In the genomic region with DNA sequence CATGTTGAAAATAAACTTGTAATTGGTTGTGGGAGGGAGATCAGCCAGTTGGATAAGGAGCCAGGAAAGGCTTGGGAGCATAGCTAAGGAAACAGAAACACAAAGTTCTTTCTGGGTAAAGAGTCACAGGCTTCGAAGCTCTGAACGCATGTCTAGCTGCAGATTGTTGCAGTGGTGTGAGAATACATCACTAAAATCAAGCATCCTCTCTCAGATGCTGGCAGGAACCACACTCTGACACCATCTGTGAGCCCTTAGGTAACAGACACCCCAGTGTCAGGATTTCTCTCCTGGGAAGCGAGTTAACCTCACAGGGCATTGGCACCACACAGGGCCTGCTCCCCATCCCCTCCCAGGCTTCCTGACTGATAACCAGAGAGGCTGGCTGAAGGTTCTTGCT, we compare ENCODE assay signal across 31 mouse cellular contexts. TPM values are rescaled to one million over a fixed set of nuclear protein-coding genes. Genes with fewer than 3 reads are reported as not detected.
DNase-seq lines count a peak whose midpoint lies in the region; ATAC-seq lines count a peak whose summit lies in the region.
"Had no signal": no experiment of that assay in that cellular context is flagged by ENCODE, and none has a peak within 500 bp of the region (broad histone marks: within the 10 kb centered on the region; RNA-seq: fewer than 3 reads in every experiment).

No protein-coding gene starts in this region.

- intact Hi-C loops in left cerebral cortex, postnatal 10 days (cut with DNase I), result loop anchor here (2.0 kb wide), 1 partner anchor 31 kb away; no protein-coding TSS in a partner anchor

- H3K27me3 ChIP-seq in forebrain, embryonic 15.5 days, result no peaks in the 10 kb centered on the region
- no peaks in the 10 kb centered on the region for H3K27me3 ChIP-seq in forebrain, embryonic 10.5 days (ENCODE audit: poor library complexity, severe bottlenecking)
- H3K27me3 ChIP-seq: embryonic facial prominence, embryonic 12.5 days; embryonic facial prominence, embryonic 15.5 days; heart, embryonic 13.5 days had no signal

- H3K9ac ChIP-seq in forebrain, embryonic 15.5 days (replicated peaks), result no peak overlapping the region
- H3K9ac ChIP-seq: embryonic facial prominence, embryonic 12.5 days; embryonic facial prominence, embryonic 15.5 days; heart, embryonic 13.5 days; hindbrain, embryonic 14.5 days had no signal

- 0 out of 2 replicates have a peak overlapping the region, but pooled peaks have one; percentile 36 for H3K27ac ChIP-seq in forebrain, embryonic 15.5 days (replicated peaks)
- no peak overlapping the region for H3K27ac ChIP-seq in forebrain, embryonic 10.5 days
- H3K27ac ChIP-seq: embryonic facial prominence, embryonic 12.5 days; embryonic facial prominence, embryonic 15.5 days; heart, adult 2 months; heart, embryonic 10.5 days; heart, embryonic 13.5 days; hindbrain, embryonic 14.5 days; hindbrain, postnatal 0 days had no signal

- no peak for DNase-seq in forebrain, embryonic 10.5 days (ENCODE audit: extremely low spot score, low spot score)
- no peak for DNase-seq in frontal cortex, postnatal 36 days (ENCODE audit: low spot score in 2 of 2)
- peak; percentile 64 for DNase-seq in brain, adult 2 months (ENCODE audit: low read depth, low spot score)
- DNase-seq in urinary bladder, adult 2 months (ENCODE audit: low spot score), result no peak
- no peak for DNase-seq in left cerebral cortex, postnatal 10 days (ENCODE audit: extremely low spot score in 1 of 2, low spot score in 2 of 2)
- DNase-seq: adrenal gland, postnatal 10 days; adrenal gland, postnatal 36 days; cerebellum, adult 18-20 months; cerebellum, adult 9-11 months; cerebellum, postnatal 25 days; gastrocnemius, postnatal 10 days; gastrocnemius, postnatal 36 days; heart, adult 2 months; heart, postnatal 14 days; heart, postnatal 4 days; kidney, adult 18-20 months; kidney, adult 9 months had no signal

- no peak overlapping the region for H3K4me2 ChIP-seq in forebrain, embryonic 15.5 days (replicated peaks)
- H3K4me2 ChIP-seq: embryonic facial prominence, embryonic 12.5 days; embryonic facial prominence, embryonic 15.5 days; heart, embryonic 13.5 days; hindbrain, embryonic 14.5 days had no signal

- H3K4me1 ChIP-seq in forebrain, embryonic 15.5 days, result 0 out of 2 replicates have a peak, but pooled peaks cover 5% of the 10 kb centered on the region
- H3K4me1 ChIP-seq in forebrain, embryonic 10.5 days, result no peaks in the 10 kb centered on the region
- H3K4me1 ChIP-seq: embryonic facial prominence, embryonic 12.5 days; embryonic facial prominence, embryonic 15.5 days had no signal

- WGBS in forebrain, embryonic 15.5 days, result 64% methylated on average over 3 of the region's 3 CpGs
- WGBS in forebrain, embryonic 10.5 days, result 75% methylated on average over 3 of the region's 3 CpGs

- H3K4me3 ChIP-seq in forebrain, embryonic 15.5 days, result no peak overlapping the region
- no peak overlapping the region for H3K4me3 ChIP-seq in forebrain, embryonic 10.5 days
- H3K4me3 ChIP-seq: embryonic facial prominence, embryonic 12.5 days; embryonic facial prominence, embryonic 15.5 days; heart, adult 2 months; heart, embryonic 10.5 days; heart, embryonic 13.5 days had no signal

- no peaks in the 10 kb centered on the region for H3K36me3 ChIP-seq in forebrain, embryonic 15.5 days
- H3K36me3 ChIP-seq in forebrain, embryonic 10.5 days (replicated peaks), result no peaks in the 10 kb centered on the region
- H3K36me3 ChIP-seq: embryonic facial prominence, embryonic 12.5 days; embryonic facial prominence, embryonic 15.5 days; heart, embryonic 10.5 days; heart, embryonic 13.5 days had no signal

- no peaks in the 10 kb centered on the region for H3K9me3 ChIP-seq in forebrain, embryonic 15.5 days
- H3K9me3 ChIP-seq in forebrain, embryonic 10.5 days, result no peaks in the 10 kb centered on the region
- H3K9me3 ChIP-seq: embryonic facial prominence, embryonic 15.5 days; heart, embryonic 10.5 days; heart, embryonic 13.5 days had no signal

- ATAC-seq in forebrain, embryonic 15.5 days (replicated peaks), result no peak
- ATAC-seq in frontal cortex, adult (ENCODE audit: low TSS enrichment), result peak; percentile 50; the same call in 1 of the 2 replicates
- ATAC-seq: activated CD4-positive, CD25-positive, alpha-beta regulatory T cell, adult 4 months; CD4-positive, CD25-positive, alpha-beta regulatory T cell, adult 4 months; hindbrain, postnatal 0 days; inflammation-experienced regulatory T-cells, adult 6 months; intestine, embryonic 16.5 days had no signal

RNA-seq across cellular contexts. Expression of a gene that starts 28.6 kb away (rescaled TPM):
- polyA plus RNA-seq in forebrain, embryonic 15.5 days (2015; fragmentation: Nextera tagmentation; extraction: Ambion mirVana), result 0.09 and 0.18 TPM in 2 replicates
- polyA plus RNA-seq in forebrain, embryonic 10.5 days (2016; fragmentation: Nextera tagmentation; extraction: Ambion mirVana), result 0.60 and 0.94 TPM in 2 replicates
- 0.28 and 0.31 TPM in 2 replicates for polyA plus RNA-seq in urinary bladder, adult 2 months (2012; rRNA removed)
- not detected for total RNA-seq in left cerebral cortex, postnatal 10 days (2021)
- total RNA-seq: adrenal gland, postnatal 36 days; gastrocnemius, adult 18-20 months; gastrocnemius, postnatal 10 days; heart, adult 2 months; heart, postnatal 4 days; hindbrain, postnatal 0 days had no signal

RNA-seq across cellular contexts. Expression of a gene that starts 52.6 kb away (rescaled TPM):
- 144 and 145 TPM in 2 replicates for polyA plus RNA-seq in forebrain, embryonic 15.5 days (2015; fragmentation: Nextera tagmentation; extraction: Ambion mirVana)
- 185 and 186 TPM in 2 replicates for polyA plus RNA-seq in forebrain, embryonic 10.5 days (2016; fragmentation: Nextera tagmentation; extraction: Ambion mirVana)
- 110 and 134 TPM in 2 replicates for polyA plus RNA-seq in urinary bladder, adult 2 months (2012; rRNA removed)
- 100 to 1,000 TPM; 119 to 121 TPM for total RNA-seq in left cerebral cortex, postnatal 10 days (2021)

RNA-seq across cellular contexts. Expression of a gene that starts 57.8 kb away (rescaled TPM):
- 11.2 and 12.1 TPM in 2 replicates for polyA plus RNA-seq in forebrain, embryonic 15.5 days (2015; fragmentation: Nextera tagmentation; extraction: Ambion mirVana)
- 7.7 and 9.3 TPM in 2 replicates for polyA plus RNA-seq in forebrain, embryonic 10.5 days (2016; fragmentation: Nextera tagmentation; extraction: Ambion mirVana)
- 3.7 and 3.9 TPM in 2 replicates for polyA plus RNA-seq in urinary bladder, adult 2 months (2012; rRNA removed)
- 1 to 10 TPM; 2.4 to 3.6 TPM for total RNA-seq in left cerebral cortex, postnatal 10 days (2021)
- total RNA-seq: common myeloid progenitor, adult 5-6 weeks had no signal
